18 mouse cellular contexts compared by ENCODE assay signal in the genomic region with DNA sequence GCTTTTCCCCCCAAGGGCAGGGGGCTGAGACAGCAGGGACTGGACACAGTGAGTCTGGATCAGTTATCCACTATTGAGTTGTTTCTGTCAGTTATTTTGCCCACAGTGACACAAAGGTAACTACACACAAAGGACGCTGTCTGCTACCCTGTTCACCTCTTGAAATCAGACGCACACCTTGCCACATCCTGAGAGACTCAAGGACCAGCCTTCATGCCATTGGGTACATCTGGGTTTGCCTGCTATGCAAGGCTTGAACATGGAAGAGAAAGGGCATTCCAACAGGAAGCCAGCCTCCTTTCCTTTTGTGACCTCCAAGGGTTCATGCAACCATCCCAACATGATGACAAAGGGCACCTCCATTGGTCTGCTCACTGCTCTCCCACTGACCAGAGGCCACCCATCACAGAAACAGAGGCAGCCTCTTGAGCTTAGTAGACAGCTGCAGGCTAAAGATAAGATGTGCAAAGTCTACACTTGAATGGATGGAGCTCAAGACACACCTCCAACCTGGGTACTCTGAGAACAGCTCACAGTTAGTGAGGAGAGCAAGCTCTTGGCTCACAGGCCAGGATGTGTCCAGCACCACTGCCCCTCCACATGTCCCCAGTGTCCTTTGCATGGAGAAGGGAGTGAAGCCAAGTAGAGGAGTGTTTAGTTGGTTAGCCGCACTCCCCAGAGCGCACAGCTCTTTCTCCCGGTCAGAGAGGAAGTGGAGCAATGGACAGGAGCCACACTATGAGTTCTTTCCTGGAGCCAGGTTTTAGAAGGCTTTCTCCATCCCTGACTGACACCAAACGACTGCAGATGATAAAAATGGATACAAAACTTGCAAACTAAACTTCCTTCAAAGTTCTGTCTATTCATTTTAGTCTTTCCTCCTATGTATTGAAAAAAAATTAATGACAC.
DNase-seq lines count a peak whose midpoint lies in the region; ATAC-seq lines count a peak whose summit lies in the region.
"Had no signal": no experiment of that assay in that cellular context is flagged by ENCODE, and none has a peak within 500 bp of the region (broad histone marks: within the 10 kb centered on the region; RNA-seq: fewer than 3 reads in every experiment).

No protein-coding gene starts in this region.

- no peak overlapping the region for H3K4me3 ChIP-seq in intestine, embryonic 16.5 days (ENCODE audit: low read length)
- no peak overlapping the region for H3K4me3 ChIP-seq in intestine, embryonic 15.5 days (replicated peaks)
- H3K4me3 ChIP-seq in liver, embryonic 16.5 days (ENCODE audit: low read depth, low read length), result no peak overlapping the region
- H3K4me3 ChIP-seq: forebrain, embryonic 12.5 days; hindbrain, embryonic 10.5 days; midbrain, embryonic 13.5 days had no signal

- H3K27ac ChIP-seq in intestine, embryonic 16.5 days (ENCODE audit: low read length), result no peak overlapping the region
- H3K27ac ChIP-seq in intestine, embryonic 15.5 days, result no peak overlapping the region
- peak overlapping the region; percentile 67 for H3K27ac ChIP-seq in liver, embryonic 16.5 days (ENCODE audit: low read length)
- H3K27ac ChIP-seq: forebrain, embryonic 12.5 days; hindbrain, embryonic 10.5 days; kidney, postnatal 0 days; midbrain, embryonic 13.5 days had no signal

- WGBS in intestine, embryonic 16.5 days, result 92% methylated on average over 6 of the region's 6 CpGs
- WGBS in intestine, embryonic 15.5 days, result 86% methylated on average over 6 of the region's 6 CpGs
- 60% methylated on average over 6 of the region's 6 CpGs for WGBS in liver, embryonic 16.5 days (ENCODE audit: insufficient replicate concordance)

- no peak overlapping the region for H3K9ac ChIP-seq in intestine, embryonic 16.5 days (ENCODE audit: low read depth, low read length)
- H3K9ac ChIP-seq in intestine, embryonic 15.5 days, result no peak overlapping the region
- H3K9ac ChIP-seq in liver, embryonic 16.5 days (ENCODE audit: low read depth, low read length), result peak overlapping the region; percentile 48; the same call in 1 of the 2 replicates
- H3K9ac ChIP-seq: forebrain, embryonic 12.5 days; midbrain, embryonic 13.5 days had no signal

- no peaks in the 10 kb centered on the region for H3K4me1 ChIP-seq in intestine, embryonic 16.5 days (ENCODE audit: control insufficient read depth, insufficient read depth, low read length)
- H3K4me1 ChIP-seq in intestine, embryonic 15.5 days (replicated peaks), result no peaks in the 10 kb centered on the region
- H3K4me1 ChIP-seq in liver, embryonic 16.5 days (ENCODE audit: control insufficient read depth, low read depth, low read length), result peaks cover 18% of the 10 kb centered on the region
- H3K4me1 ChIP-seq: forebrain, embryonic 12.5 days; midbrain, embryonic 13.5 days had no signal

- H3K27me3 ChIP-seq in intestine, embryonic 16.5 days (replicated peaks; ENCODE audit: control insufficient read depth, insufficient read depth, low read length), result no peaks in the 10 kb centered on the region
- H3K27me3 ChIP-seq in intestine, embryonic 15.5 days (replicated peaks), result no peaks in the 10 kb centered on the region
- H3K27me3 ChIP-seq in liver, embryonic 16.5 days (ENCODE audit: control insufficient read depth, insufficient read depth, low read depth, low read length), result no peaks in the 10 kb centered on the region
- H3K27me3 ChIP-seq: forebrain, embryonic 12.5 days; midbrain, embryonic 13.5 days had no signal

- H3K36me3 ChIP-seq in intestine, embryonic 16.5 days (ENCODE audit: control insufficient read depth, insufficient read depth, low read length), result peaks cover 13% of the 10 kb centered on the region
- H3K36me3 ChIP-seq in intestine, embryonic 15.5 days, result 0 out of 2 replicates have a peak, but pooled peaks cover 9% of the 10 kb centered on the region
- no peaks in the 10 kb centered on the region; the same call in none of the 2 replicates for H3K36me3 ChIP-seq in liver, embryonic 16.5 days (ENCODE audit: control insufficient read depth, insufficient read depth)
- H3K36me3 ChIP-seq: forebrain, embryonic 12.5 days; midbrain, embryonic 13.5 days had no signal

- H3K4me2 ChIP-seq in intestine, embryonic 16.5 days (ENCODE audit: low read depth, low read length), result no peak overlapping the region
- no peak overlapping the region for H3K4me2 ChIP-seq in intestine, embryonic 15.5 days (replicated peaks)
- peak overlapping the region; percentile 48 for H3K4me2 ChIP-seq in liver, embryonic 16.5 days (ENCODE audit: low read depth, low read length)
- H3K4me2 ChIP-seq: forebrain, embryonic 12.5 days; midbrain, embryonic 13.5 days had no signal

- ATAC-seq in intestine, embryonic 16.5 days, result peak; percentile 72
- no peak for ATAC-seq in intestine, embryonic 15.5 days
- ATAC-seq in erythroblast, adult 5-6 weeks (replicated peaks; ENCODE audit: low FRiP score, poor library complexity, severe bottlenecking), result peak; percentile 95
- ATAC-seq in liver, embryonic 16.5 days (ENCODE audit: low read depth), result peak; percentile 98
- no peak for ATAC-seq in cerebellum, adult (ENCODE audit: insufficient number of reproducible peaks, low FRiP score, low TSS enrichment)
- ATAC-seq: activated CD4-positive, CD25-positive, alpha-beta regulatory T cell, adult 4 months; inflammation-experienced regulatory T-cells, adult 6 months; midbrain, embryonic 13.5 days had no signal

- DNase-seq in MEL-GATA-1-ER (ENCODE audit: extremely low read depth, low read depth), result peak; percentile 16
- DNase-seq in urinary bladder, postnatal 36 days (ENCODE audit: low spot score in 2 of 2), result no peak
- DNase-seq in cerebellum, postnatal 4 days (ENCODE audit: low spot score in 2 of 2), result no peak
- DNase-seq: cerebellum, adult 2 months; heart, adult 18-20 months; left cerebral cortex, postnatal 4 days; right cerebral cortex, postnatal 4 days had no signal

- no peaks in the 10 kb centered on the region for H3K9me3 ChIP-seq in intestine, embryonic 16.5 days (ENCODE audit: control insufficient read depth, low read length)
- H3K9me3 ChIP-seq in intestine, embryonic 15.5 days, result no peaks in the 10 kb centered on the region
- H3K9me3 ChIP-seq in liver, embryonic 16.5 days (replicated peaks; ENCODE audit: control insufficient read depth, low read length), result no peaks in the 10 kb centered on the region
- H3K9me3 ChIP-seq: midbrain, embryonic 13.5 days had no signal

Comparison
In these comparisons a context has a peak if more than half of its experiments do, and no peak if none do; other contexts are left out.
1. ATAC-seq: peak in intestine, embryonic 16.5 days (single experiment), erythroblast, adult 5-6 weeks (single experiment) and liver, embryonic 16.5 days (single experiment); none in intestine, embryonic 15.5 days (single experiment) and cerebellum, adult (single experiment).